Mouse (Mus musculus): Measurements from ENCODE around the gene Tfdp2.

Gene Tfdp2

DNA sequence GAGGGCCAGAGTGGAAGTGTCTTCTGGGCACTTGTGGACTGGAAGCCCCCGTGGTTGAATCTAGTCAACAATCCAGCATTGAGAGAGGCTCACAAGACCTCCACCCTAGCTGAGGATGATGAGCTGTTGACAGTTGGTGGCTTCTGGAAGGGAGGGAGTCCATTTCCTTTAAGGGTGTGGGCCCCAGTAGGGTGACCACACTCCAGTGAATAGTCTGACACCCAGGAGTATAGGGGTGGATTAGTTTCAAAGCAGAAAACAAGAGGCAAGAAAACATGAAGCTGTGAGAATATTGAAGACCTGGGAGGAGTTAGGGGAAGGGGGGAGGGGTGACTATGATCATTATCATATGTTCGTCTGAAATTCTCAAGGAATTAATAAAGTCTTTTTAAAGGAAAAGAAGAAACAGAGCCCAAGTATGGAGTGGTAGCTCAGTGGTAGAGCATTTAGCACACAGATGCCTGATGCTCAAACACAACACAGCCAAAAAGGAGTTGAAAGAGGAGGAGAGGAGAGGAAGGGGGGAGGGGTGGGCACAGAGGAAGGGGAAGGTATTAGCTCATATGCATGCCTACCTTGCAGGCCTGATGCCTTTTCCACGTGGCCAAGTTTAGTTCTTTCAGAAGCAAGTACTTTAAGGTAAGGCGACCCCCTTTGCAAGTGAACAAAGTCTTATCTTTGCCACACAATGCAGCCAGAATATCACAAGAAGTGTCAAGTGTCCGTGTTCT lies 173.7 kb downstream of the Tfdp2 start:
- no peak for DNase-seq (ENCODE audit: low spot score in 2 of 2)

DNA sequence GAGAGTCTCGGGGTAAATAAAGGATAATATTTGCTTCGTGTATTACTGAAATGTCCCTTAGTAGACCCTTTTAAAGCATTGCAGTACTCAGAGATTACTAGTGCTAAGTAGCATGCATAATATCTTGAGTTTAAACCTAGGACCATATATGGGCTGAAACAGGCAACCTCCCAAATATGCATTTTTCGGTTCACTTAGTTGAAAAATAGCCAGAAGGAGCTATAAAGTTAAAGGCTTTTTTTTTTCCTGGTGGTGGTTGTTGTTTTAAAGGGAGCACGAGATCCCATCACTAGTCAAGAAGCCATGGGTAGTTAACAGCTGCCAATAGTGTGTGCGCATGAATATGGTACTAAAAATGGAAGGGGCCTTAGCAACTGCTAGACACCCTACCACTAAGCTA lies 175.0 kb downstream of the Tfdp2 start:
- DNase-seq (ENCODE audit: low spot score in 2 of 2): no peak
